Comparison of ENCODE assay signal across 16 mouse cellular contexts in the genomic region with DNA sequence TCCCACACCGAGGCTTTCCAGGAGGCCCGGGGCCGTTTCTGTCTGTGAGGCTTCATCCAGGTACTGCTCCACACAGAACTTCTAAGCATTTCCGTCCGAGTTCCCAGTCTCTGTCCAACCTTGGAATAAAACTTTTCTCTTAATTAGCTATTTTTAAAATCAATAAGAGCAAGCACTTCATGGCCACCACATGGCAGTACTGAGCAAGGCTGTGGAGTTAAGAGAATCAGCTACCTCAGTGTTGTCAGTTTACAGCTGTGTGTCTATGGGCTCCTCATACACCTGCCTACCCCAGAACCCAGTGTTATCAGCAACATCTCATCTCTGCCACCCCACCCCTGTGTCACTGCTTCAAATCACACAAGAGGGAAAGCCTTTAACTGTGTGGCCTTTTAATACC.
DNase-seq lines count a peak whose midpoint lies in the region; ATAC-seq and TF ChIP-seq lines count a peak whose summit lies in the region.
"Had no signal": no experiment of that assay in that cellular context is flagged by ENCODE, and none has a peak within 500 bp of the region (broad histone marks: within the 10 kb centered on the region; RNA-seq: fewer than 3 reads in every experiment).

No protein-coding gene starts in this region.

- TF ChIP-seq CTCF in kidney, postnatal 0 days (IDR thresholded peaks at IDR 0.05; ENCODE audit: low read depth), result peak; percentile 54
- peak; percentile 10; the same call in 1 of the 2 replicates for TF ChIP-seq CTCF in liver, embryonic 14.5 days (IDR thresholded peaks at IDR 0.05; ENCODE audit: low read depth)

- no peak overlapping the region for H3K27ac ChIP-seq in kidney, postnatal 0 days
- H3K27ac ChIP-seq in kidney, embryonic 14.5 days (ENCODE audit: low read depth, low read length), result no peak overlapping the region
- peak overlapping the region; percentile 74; the same call in 1 of the 2 replicates for H3K27ac ChIP-seq in embryonic facial prominence, embryonic 13.5 days
- no peak overlapping the region for H3K27ac ChIP-seq in liver, embryonic 14.5 days
- H3K27ac ChIP-seq: forebrain, embryonic 15.5 days had no signal

- ATAC-seq in kidney, postnatal 0 days (replicated peaks; ENCODE audit: low FRiP score, low read depth), result no peak
- ATAC-seq in kidney, embryonic 14.5 days (ENCODE audit: low FRiP score, low TSS enrichment), result no peak
- no peak for ATAC-seq in embryonic facial prominence, embryonic 13.5 days (ENCODE audit: insufficient number of reproducible peaks, insufficient read depth, low FRiP score, low TSS enrichment, low read depth)
- ATAC-seq in liver, embryonic 14.5 days (ENCODE audit: insufficient read depth), result no peak
- ATAC-seq in inflammation-experienced regulatory T-cells, adult 6 months, result no peak

- no peak overlapping the region for H3K9ac ChIP-seq in kidney, postnatal 0 days (ENCODE audit: low read depth, low read length)
- H3K9ac ChIP-seq in kidney, embryonic 14.5 days (ENCODE audit: low read depth, low read length), result no peak overlapping the region
- no peak overlapping the region for H3K9ac ChIP-seq in embryonic facial prominence, embryonic 13.5 days
- H3K9ac ChIP-seq in liver, embryonic 14.5 days (replicated peaks), result no peak overlapping the region
- H3K9ac ChIP-seq: forebrain, embryonic 15.5 days; hindbrain, embryonic 15.5 days had no signal

- no peaks in the 10 kb centered on the region for H3K4me1 ChIP-seq in kidney, postnatal 0 days (replicated peaks; ENCODE audit: insufficient read depth, low read length)
- no peaks in the 10 kb centered on the region for H3K4me1 ChIP-seq in kidney, embryonic 14.5 days (ENCODE audit: control insufficient read depth, insufficient read depth, low read length)
- H3K4me1 ChIP-seq in embryonic facial prominence, embryonic 13.5 days, result peaks cover 32% of the 10 kb centered on the region
- H3K4me1 ChIP-seq in liver, embryonic 14.5 days (replicated peaks; ENCODE audit: control insufficient read depth in 2 of 2, insufficient read depth in 2 of 2, low read length in 1 of 2), result no peaks in the 10 kb centered on the region

- no peak overlapping the region for H3K4me2 ChIP-seq in kidney, postnatal 0 days (ENCODE audit: low read length)
- no peak overlapping the region for H3K4me2 ChIP-seq in kidney, embryonic 14.5 days (replicated peaks; ENCODE audit: low read depth, low read length)
- H3K4me2 ChIP-seq in embryonic facial prominence, embryonic 13.5 days, result no peak overlapping the region
- H3K4me2 ChIP-seq in liver, embryonic 14.5 days (ENCODE audit: low read depth), result no peak overlapping the region
- H3K4me2 ChIP-seq: forebrain, embryonic 15.5 days; hindbrain, embryonic 15.5 days; midbrain, embryonic 11.5 days had no signal

- H3K27me3 ChIP-seq in kidney, postnatal 0 days (ENCODE audit: insufficient read depth, low read length), result no peaks in the 10 kb centered on the region
- H3K27me3 ChIP-seq in kidney, embryonic 14.5 days (ENCODE audit: control insufficient read depth, insufficient read depth, low read length), result no peaks in the 10 kb centered on the region
- no peaks in the 10 kb centered on the region for H3K27me3 ChIP-seq in embryonic facial prominence, embryonic 13.5 days
- no peaks in the 10 kb centered on the region for H3K27me3 ChIP-seq in liver, embryonic 14.5 days (ENCODE audit: control insufficient read depth, insufficient read depth, low read length)

- H3K4me3 ChIP-seq in kidney, postnatal 0 days (replicated peaks; ENCODE audit: low read depth, low read length), result no peak overlapping the region
- H3K4me3 ChIP-seq in kidney, embryonic 14.5 days (ENCODE audit: low read length), result no peak overlapping the region
- H3K4me3 ChIP-seq in embryonic facial prominence, embryonic 13.5 days, result no peak overlapping the region
- H3K4me3 ChIP-seq in liver, embryonic 14.5 days (ENCODE audit: insufficient read depth in 1 of 2, low read depth in 2 of 2, low read length in 2 of 2), result no peak overlapping the region
- H3K4me3 ChIP-seq: forebrain, embryonic 15.5 days; hindbrain, embryonic 15.5 days had no signal

- TF ChIP-seq EP300 in liver, embryonic 14.5 days (IDR thresholded peaks at IDR 0.05; ENCODE audit: low read depth), result no peak

- WGBS in kidney, postnatal 0 days, result 93% methylated on average over 5 of the region's 5 CpGs
- 89% methylated on average over 5 of the region's 5 CpGs for WGBS in kidney, embryonic 14.5 days
- WGBS in embryonic facial prominence, embryonic 13.5 days, result 65% methylated on average over 5 of the region's 5 CpGs
- 81% methylated on average over 5 of the region's 5 CpGs for WGBS in liver, embryonic 14.5 days (ENCODE audit: insufficient replicate concordance)

- H3K36me3 ChIP-seq in kidney, postnatal 0 days (ENCODE audit: insufficient read depth, low read length), result peaks cover 22% of the 10 kb centered on the region
- peaks cover 17% of the 10 kb centered on the region; the same call in 1 of the 2 replicates for H3K36me3 ChIP-seq in kidney, embryonic 14.5 days (ENCODE audit: control insufficient read depth, insufficient read depth, low read length)
- peaks cover 23% of the 10 kb centered on the region for H3K36me3 ChIP-seq in embryonic facial prominence, embryonic 13.5 days
- no peaks in the 10 kb centered on the region for H3K36me3 ChIP-seq in liver, embryonic 14.5 days (replicated peaks; ENCODE audit: control insufficient read depth, insufficient read depth, low read depth)
- H3K36me3 ChIP-seq: forebrain, embryonic 15.5 days had no signal

- H3K9me3 ChIP-seq in kidney, postnatal 0 days (replicated peaks; ENCODE audit: low read length), result no peaks in the 10 kb centered on the region
- H3K9me3 ChIP-seq in kidney, embryonic 14.5 days (ENCODE audit: control insufficient read depth, low read length), result no peaks in the 10 kb centered on the region
- no peaks in the 10 kb centered on the region for H3K9me3 ChIP-seq in embryonic facial prominence, embryonic 13.5 days
- no peaks in the 10 kb centered on the region for H3K9me3 ChIP-seq in liver, embryonic 14.5 days (ENCODE audit: control insufficient read depth, low read length)
- H3K9me3 ChIP-seq: forebrain, embryonic 15.5 days; hindbrain, embryonic 15.5 days had no signal

- no peak for DNase-seq in kidney, postnatal 0 days (ENCODE audit: low spot score)
- peak; percentile 45 for DNase-seq in thymus, postnatal 0 days (ENCODE audit: low spot score)
- DNase-seq in thymus, postnatal 10 days (ENCODE audit: low spot score in 2 of 2), result no peak
- no peak for DNase-seq in liver, embryonic 14.5 days (ENCODE audit: low read depth in 3 of 3, low spot score in 3 of 3)
- no peak for DNase-seq in adrenal gland, adult 8-10 months
- DNase-seq: cerebellum, postnatal 25 days; gastrocnemius, postnatal 25 days; kidney, adult 9 months; lung, postnatal 14 days; right cerebral cortex, postnatal 14 days had no signal
